Mouse (Mus musculus) spleen, adult 2 months (tissue): ENCODE data around the gene Mia2.

Source experiments
- CTCF ChIP-seq: fragments of 200-500 bp; IDR thresholded peaks from 2 replicates; pipeline ENCODE4 v1.5.1; 2011; ENCODE audit warnings: mild to moderate bottlenecking, inconsistent platforms; ENCODE audit not compliant: insufficient read depth, insufficient read length, insufficient replicate concordance; ENCODE audit errors: extremely low read depth
- POLR2A ChIP-seq: fragments of 200-500 bp; IDR thresholded peaks from 2 replicates; pipeline ENCODE4 v1.6.1; 2011; ENCODE audit warnings: low read depth, low read length, inconsistent platforms

- TF ChIP-seq POLR2A (no peak), CTCF (no peak)
Observed at GRCm38 (mm10) chr12:59128501-59128900, 32.9 kb downstream of the Mia2 start.
